Mouse (Mus musculus) Patski (cell line): Measurements from ENCODE around the gene Ptx3. TPM values are rescaled to one million over a fixed set of nuclear protein-coding genes. Genes with fewer than 3 reads are reported as not detected.
"Not testable (repeated sequence)": the region's sequence is repeated elsewhere in the genome, so short reads cannot be mapped to it uniquely, and the experiment has no call there.

Experiments
- ATAC-seq: fragments of 100-300 bp; one replicate; pipeline ENCODE4 v1.8.0; 2021
- CTCF ChIA-PET: fragments of 350-600 bp; sonication (Branson Sonifier 250); formaldehyde crosslinking; loops from one replicate; lab custom pipeline; 2022; ENCODE audit warnings: inconsistent platforms; lab: Charles Lee
- POLR2A ChIA-PET: fragments of 350-600 bp; sonication (Branson Sonifier 250); formaldehyde crosslinking; loops from one replicate; lab custom pipeline; 2022; ENCODE audit warnings: antibody characterized with exemption, inconsistent platforms; lab: Charles Lee
- DNase-seq: peaks from one replicate; pipeline ENCODE4 v3.0.0-alpha.2; 2011; ENCODE audit warnings: low read depth, low spot score
- H3K27me3 ChIP-seq: fragments of 371-371 bp; one replicate; pipeline ENCODE4 v1.5.1; 2021
- CTCF ChIP-seq: fragments of 100-300 bp; IDR thresholded peaks from one replicate; pipeline ENCODE4 v1.5.1; 2021
- in situ Hi-C: fragments of 300-500 bp; cut with MboI; formaldehyde crosslinking; loops from 3 replicates; pipeline ENCODE4 v1.11.1; 2018; ENCODE audit warnings: low pct_unique_long_range_greater_than_20kb, mixed read lengths
- polyA plus RNA-seq: library from polyadenylated mRNA; unstranded; gene quantifications from one replicate; pipeline ENCODE4 v1.2.3, GENCODE M21; 2021

Gene Ptx3
- polyA plus RNA-seq, 1 experiment from 2014 or later: 0.58 TPM

- ChIA-PET CTCF (interaction anchor here (0.7 to 8.9 kb wide), 5 partner anchors 11 to 20 kb away, joined by 3 to 73 read pairs (median 10); no protein-coding TSS in a partner anchor), POLR2A (interaction anchor here (0.5 to 0.9 kb wide), 2 partner anchors 9 to 65 kb away, joined by 3 read pairs; no protein-coding TSS in a partner anchor)
- ATAC-seq (no peak), DNase-seq (no peak)
- no peaks in the 10 kb centered on the region for H3K27me3 ChIP-seq
- in situ Hi-C loops: no loop called here
- TF ChIP-seq CTCF: no peak
Observed at GRCm38 (mm10) chr3:66224931-66225537, 5.3 kb downstream of the Ptx3 start.

GRCm38 (mm10) chr3:66236234-66236871 is 16.6 kb downstream of the Ptx3 start:
- POLR2A ChIA-PET: interaction anchor here (1.0 to 1.8 kb wide), 2 partner anchors 60 to 231 kb away, joined by 3 to 4 read pairs; partner anchors contain the start of gene Veph1
- in situ Hi-C loops: loop anchor here (5.0 to 10.0 kb wide), 2 partner anchors 172 to 229 kb away; no protein-coding TSS in a partner anchor
- CTCF ChIA-PET: interaction anchor here (0.6 to 6.9 kb wide), 13 partner anchors 9 to 290 kb away, joined by 3 to 73 read pairs (median 4); partner anchors contain the start of gene Ptx3
- TF ChIP-seq CTCF: peak; percentile 95
- not testable (repeated sequence) for DNase-seq, ATAC-seq, H3K27me3 ChIP-seq

GRCm38 (mm10) chr3:66240476-66240875 is 20.8 kb downstream of the Ptx3 start:
- no peak for TF ChIP-seq CTCF
- in situ Hi-C loops: no loop called here
- H3K27me3 ChIP-seq: no peaks in the 10 kb centered on the region
- POLR2A ChIA-PET: no interaction called here
- peak; percentile 62 for DNase-seq
- CTCF ChIA-PET: interaction anchor here (0.6 to 1.4 kb wide), 6 partner anchors 15 to 1073 kb away, joined by 3 to 10 read pairs (median 4); no protein-coding TSS in a partner anchor
- ATAC-seq: peak; percentile 96

- in situ Hi-C loops: no loop called here
- ATAC-seq (no peak), DNase-seq (no peak)
- CTCF ChIA-PET: interaction anchor here (1.8 to 2.9 kb wide), 2 partner anchors 14 to 41 kb away, joined by 8 read pairs; no protein-coding TSS in a partner anchor
- H3K27me3 ChIP-seq: no peaks in the 10 kb centered on the region
- no peak for TF ChIP-seq CTCF
- POLR2A ChIA-PET: interaction anchor here (0.5 kb wide), 1 partner anchor 9 kb away, joined by 3 read pairs; no protein-coding TSS in a partner anchor
Observed at GRCm38 (mm10) chr3:66251842-66252241, 32.1 kb downstream of the Ptx3 start.

- DNase-seq (no peak), ATAC-seq (no peak)
- no peaks in the 10 kb centered on the region for H3K27me3 ChIP-seq
- TF ChIP-seq CTCF: no peak
- in situ Hi-C loops: no loop called here
- POLR2A ChIA-PET: interaction anchor here (1.5 kb wide), 1 partner anchor 10 kb away, joined by 3 read pairs; no protein-coding TSS in a partner anchor
- CTCF ChIA-PET: interaction anchor here (0.7 to 1.9 kb wide), 5 partner anchors 10 to 69 kb away, joined by 3 to 5 read pairs (median 3); no protein-coding TSS in a partner anchor
Observed at GRCm38 (mm10) chr3:66254504-66255105, 34.9 kb downstream of the Ptx3 start.

GRCm38 (mm10) chr3:66262319-66262718 is 42.6 kb downstream of the Ptx3 start:
- CTCF ChIA-PET: interaction anchor here (0.6 to 1.6 kb wide), 6 partner anchors 24 to 259 kb away, joined by 3 to 5 read pairs (median 3); no protein-coding TSS in a partner anchor
- peak; percentile 55 for TF ChIP-seq CTCF
- no peaks in the 10 kb centered on the region for H3K27me3 ChIP-seq
- POLR2A ChIA-PET: no interaction called here
- ATAC-seq (no peak), DNase-seq (no peak)
- in situ Hi-C loops: no loop called here

GRCm38 (mm10) chr3:66263270-66263669 is 43.6 kb downstream of the Ptx3 start:
- ChIA-PET CTCF (no interaction called here), POLR2A (no interaction called here)
- TF ChIP-seq CTCF: no peak
- no peak for ATAC-seq
- DNase-seq: no peak
- H3K27me3 ChIP-seq: no peaks in the 10 kb centered on the region
- in situ Hi-C loops: no loop called here

Other genes starting within 250 kb of the Ptx3 start
- gene Veph1, start 76.9 kb downstream of the Ptx3 start, polyA plus RNA-seq: 45.3 TPM